Mouse (Mus musculus) myocyte (in vitro differentiated cells): ENCODE data around the gene Myo3a.

Experiments used
- MYOD1 ChIP-seq, 3 experiments: IDR thresholded peaks; one replicate each; pipeline ENCODE4 v1.6.1; 2011; ENCODE audit warnings: control low read depth in 2 of 3, low read depth in 2 of 3, mild to moderate bottlenecking in 2 of 3, moderate library complexity in 1 of 3; ENCODE audit not compliant: insufficient read length in 2 of 3, control insufficient read depth in 1 of 3
- MYOG ChIP-seq, 3 experiments: IDR thresholded peaks; one replicate each; pipeline ENCODE4 v1.6.1; 2011; ENCODE audit warnings: control low read depth in 2 of 3, low read depth in 2 of 3, mild to moderate bottlenecking in 2 of 3; ENCODE audit not compliant: insufficient read length in 2 of 3, control insufficient read depth in 1 of 3, insufficient read depth in 1 of 3
- POLR2A ChIP-seq: IDR thresholded peaks from one replicate; pipeline ENCODE4 v1.6.1; 2011; ENCODE audit warnings: low read depth, mild to moderate bottlenecking, control low read depth, moderate library complexity; ENCODE audit not compliant: insufficient read length

DNA sequence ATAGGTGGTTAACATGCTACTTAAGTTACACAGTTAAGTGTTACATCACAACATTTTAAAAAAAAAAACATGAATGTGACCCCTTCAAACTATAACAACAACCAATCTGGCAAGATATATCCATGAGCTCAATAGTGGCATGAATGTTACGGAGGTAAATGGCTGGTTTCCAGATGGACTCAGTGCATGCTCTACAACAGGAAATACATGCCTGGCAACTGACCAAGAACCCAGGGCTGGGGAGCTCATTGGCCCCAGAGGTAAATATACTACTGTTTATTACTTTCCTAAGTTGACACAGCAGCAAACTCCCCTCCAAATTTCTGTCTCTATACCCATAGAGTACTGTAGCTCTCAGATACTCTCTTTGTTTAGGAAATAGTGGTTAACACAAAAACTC is 421.1 kb downstream of the Myo3a start:
- no peak for TF ChIP-seq MYOD1 (IDR thresholded peaks at IDR 0.05; ENCODE audit: control insufficient read depth in 1 of 3, insufficient read length in 2 of 3, low read depth in 2 of 3)
- TF ChIP-seq POLR2A = no peak
- no peak for TF ChIP-seq MYOG (IDR thresholded peaks at IDR 0.05; ENCODE audit: control insufficient read depth in 1 of 3, insufficient read depth in 1 of 3, insufficient read length in 2 of 3, low read depth in 2 of 3)
